Mouse (Mus musculus) neural tube, embryonic 15.5 days (tissue): ENCODE measurements around the gene Hsd17b2. TPM values are rescaled to one million over a fixed set of nuclear protein-coding genes. Genes with fewer than 3 reads are reported as not detected.
A peak's percentile ranks its signal among the peaks of the same experiment; 100 is the strongest.

Source experiments
- ATAC-seq: fragments of 200-750 bp; cut with Nextera tagmentation; 2 replicates; pipeline ENCODE4 v1.8.0; 2017; ENCODE audit warnings: mild to moderate bottlenecking, moderate TSS enrichment, moderate library complexity; ENCODE audit not compliant: low FRiP score
- H3K27ac ChIP-seq: fragments of 300-500 bp; sonication (generic); replicated peaks from 2 replicates; pipeline ENCODE4 v1.5.1; 2015; ENCODE audit warnings: mild to moderate bottlenecking, inconsistent platforms
- H3K27me3 ChIP-seq: fragments of 300-500 bp; sonication (generic); replicated peaks from 2 replicates; pipeline ENCODE4 v1.6.1; 2015; ENCODE audit warnings: inconsistent platforms
- H3K36me3 ChIP-seq: fragments of 300-500 bp; sonication (generic); 2 replicates; pipeline ENCODE4 v1.6.1; 2015; ENCODE audit warnings: inconsistent platforms
- H3K4me1 ChIP-seq: fragments of 300-500 bp; sonication (generic); 2 replicates; pipeline ENCODE4 v1.6.1; 2015; ENCODE audit warnings: inconsistent platforms
- H3K4me2 ChIP-seq: fragments of 300-500 bp; sonication (generic); 2 replicates; pipeline ENCODE4 v1.6.1; 2015; ENCODE audit warnings: inconsistent platforms, mild to moderate bottlenecking, moderate library complexity
- H3K4me3 ChIP-seq: fragments of 300-500 bp; sonication (generic); replicated peaks from 2 replicates; pipeline ENCODE4 v1.5.1; 2015; ENCODE audit warnings: mild to moderate bottlenecking, inconsistent platforms
- H3K9ac ChIP-seq: fragments of 300-500 bp; sonication (generic); replicated peaks from 2 replicates; pipeline ENCODE4 v1.6.1; 2015; ENCODE audit warnings: mild to moderate bottlenecking, inconsistent platforms
- H3K9me3 ChIP-seq: fragments of 300-500 bp; sonication (generic); replicated peaks from 2 replicates; pipeline ENCODE4 v1.6.1; 2016; ENCODE audit warnings: inconsistent platforms
- WGBS: fragments of 180-500 bp; shearing (Covaris S2); methylation state at CpG from one replicate; pipeline ENCODE4 v1.1.7; 2015; ENCODE audit warnings: mixed read lengths; 5-methylcytosine and 5-hydroxymethylcytosine counted together
- polyA plus RNA-seq: library from polyadenylated mRNA; unstranded; fragments of >200 nt; fragmentation: Nextera tagmentation; extraction: Ambion mirVana; gene quantifications from 2 replicates; pipeline ENCODE4 v1.2.1, GENCODE M21; 2015

Gene Hsd17b2
- 0.35 and 2.8 TPM in 2 replicates for polyA plus RNA-seq

DNA sequence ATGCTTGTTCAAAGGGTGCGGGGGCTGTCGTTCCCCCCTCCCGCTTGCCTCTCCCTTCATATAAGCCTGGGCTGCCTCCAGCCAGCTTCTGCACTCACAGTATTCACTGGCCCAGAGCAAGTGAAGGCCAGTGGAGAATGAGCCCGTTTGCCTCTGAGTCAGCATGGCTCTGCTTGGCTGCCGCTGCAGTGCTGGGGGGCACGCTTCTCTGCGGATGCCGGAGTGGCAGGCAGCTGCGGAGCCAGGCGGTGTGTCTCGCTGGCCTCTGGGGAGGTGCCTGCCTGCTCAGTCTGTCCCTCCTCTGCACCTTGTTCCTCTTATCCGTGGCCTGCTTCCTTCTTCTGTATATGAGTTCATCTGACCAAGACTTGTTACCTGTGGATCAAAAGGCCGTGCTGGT lies at the start of gene Hsd17b2:
Gene Hsd17b2 (plus strand): TSS at position 46 of the 400 bp plus-strand sequence.
- Histone ChIP-seq H3K9ac (no peak within 1 kb of the TSS), H3K36me3 (no peaks in the 10 kb centered on the region), H3K4me2 (no peak within 1 kb of the TSS), H3K9me3 (no peaks in the 10 kb centered on the region), H3K4me1 (peaks cover 13% of the 10 kb centered on the region), H3K4me3 (no peak within 1 kb of the TSS), H3K27ac (no peak within 1 kb of the TSS), H3K27me3 (no peaks in the 10 kb centered on the region)
- 47% methylated on average over 13 of the region's 13 CpGs for WGBS
- no peak for ATAC-seq

DNA sequence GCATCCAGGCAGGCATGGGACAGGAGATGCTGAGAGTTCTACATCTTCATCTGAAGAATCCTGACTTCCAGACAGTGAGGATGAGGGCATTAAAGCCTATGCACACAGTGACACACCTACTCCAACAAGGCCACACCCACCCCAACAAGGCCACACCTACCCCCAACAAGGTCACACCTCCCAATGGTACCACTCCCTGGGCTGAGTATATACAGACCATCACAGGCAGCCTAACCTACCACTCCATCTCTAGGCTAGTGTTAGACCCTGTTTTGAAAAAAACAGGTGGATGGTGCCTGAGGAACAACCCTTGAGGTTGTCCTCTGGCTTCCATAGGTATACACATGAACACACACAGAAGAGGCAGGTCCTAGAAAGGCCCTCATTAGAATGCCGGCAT lies 49.4 kb upstream of the Hsd17b2 start:
- 100% methylated on average over 1 of the region's 1 CpGs for WGBS
- Histone ChIP-seq H3K36me3 (no peaks in the 10 kb centered on the region), H3K27me3 (no peaks in the 10 kb centered on the region), H3K9me3 (no peaks in the 10 kb centered on the region), H3K9ac (no peak overlapping the region), H3K4me3 (no peak overlapping the region), H3K27ac (no peak overlapping the region), H3K4me2 (no peak overlapping the region), H3K4me1 (no peaks in the 10 kb centered on the region)
- ATAC-seq = no peak

DNA sequence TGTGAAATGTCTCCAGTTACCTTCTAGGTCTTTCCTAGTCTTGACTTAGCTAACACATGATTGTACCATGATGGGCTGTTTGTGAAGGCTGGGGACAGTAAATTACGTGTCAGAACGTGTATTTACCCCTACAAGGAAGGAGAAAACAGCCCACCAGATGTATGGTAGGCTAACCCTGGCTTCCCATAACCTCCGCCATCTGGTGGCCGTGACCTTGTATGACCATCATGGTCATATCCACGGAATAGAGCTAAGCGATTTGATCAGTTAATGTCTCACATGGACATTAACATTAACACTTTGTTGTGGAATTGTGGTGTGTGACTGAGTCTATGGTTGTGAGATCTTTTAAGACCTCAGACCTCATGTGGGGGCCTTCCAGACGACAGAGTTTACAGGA lies 42.7 kb upstream of the Hsd17b2 start:
- no peak overlapping the region for H3K4me3 ChIP-seq
- WGBS = 74% methylated on average over 7 of the region's 7 CpGs
- H3K9ac ChIP-seq = no peak overlapping the region
- 0 out of 2 replicates have a peak, but pooled peaks cover 4% of the 10 kb centered on the region for H3K36me3 ChIP-seq
- H3K27me3 ChIP-seq = no peaks in the 10 kb centered on the region
- H3K9me3 ChIP-seq = no peaks in the 10 kb centered on the region
- no peak overlapping the region for H3K27ac ChIP-seq
- peaks cover 12% of the 10 kb centered on the region for H3K4me1 ChIP-seq
- ATAC-seq = no peak
- H3K4me2 ChIP-seq = no peak overlapping the region

DNA sequence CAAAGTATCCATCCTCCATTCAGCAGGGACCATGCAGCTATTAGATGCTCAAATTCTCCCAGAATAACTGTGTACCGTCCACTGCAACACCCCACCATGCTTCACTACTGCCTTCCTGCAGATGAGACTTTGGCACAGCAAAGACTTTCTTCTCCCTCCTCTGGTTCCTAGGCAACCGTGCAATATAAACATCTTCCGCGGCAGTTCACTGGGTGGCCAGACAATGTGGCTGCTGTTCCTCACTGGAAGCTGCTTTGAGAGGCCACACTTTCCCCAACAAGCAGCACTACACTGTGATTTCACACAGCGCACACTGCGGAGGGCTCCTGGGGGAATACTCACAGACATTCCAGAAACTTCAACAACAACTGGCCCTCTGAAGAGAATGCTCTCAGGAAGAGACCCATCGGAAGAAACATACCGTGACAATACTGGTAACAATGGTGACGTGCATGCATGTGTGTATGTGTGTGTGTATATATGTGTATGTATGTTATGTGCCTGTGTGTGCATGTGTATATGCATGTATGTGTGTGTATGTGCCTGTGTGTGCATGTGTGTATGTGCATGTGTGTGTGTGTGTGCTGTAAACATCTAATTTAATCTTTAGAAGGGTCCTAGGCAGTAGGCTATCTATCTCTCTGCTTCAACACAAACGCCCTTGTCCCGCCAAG lies 41.2 kb upstream of the Hsd17b2 start:
- H3K4me3 ChIP-seq = no peak overlapping the region
- H3K27ac ChIP-seq = no peak overlapping the region; the same call in 1 of the 2 replicates
- H3K4me1 ChIP-seq = peaks cover 12% of the 10 kb centered on the region
- peak overlapping the region; percentile 37 for H3K4me2 ChIP-seq
- H3K36me3 ChIP-seq = 0 out of 2 replicates have a peak, but pooled peaks cover 4% of the 10 kb centered on the region
- peak; percentile 78 for ATAC-seq
- no peaks in the 10 kb centered on the region for H3K27me3 ChIP-seq
- H3K9ac ChIP-seq = no peak overlapping the region
- WGBS = 18% methylated on average over 11 of the region's 11 CpGs
- H3K9me3 ChIP-seq = no peaks in the 10 kb centered on the region

DNA sequence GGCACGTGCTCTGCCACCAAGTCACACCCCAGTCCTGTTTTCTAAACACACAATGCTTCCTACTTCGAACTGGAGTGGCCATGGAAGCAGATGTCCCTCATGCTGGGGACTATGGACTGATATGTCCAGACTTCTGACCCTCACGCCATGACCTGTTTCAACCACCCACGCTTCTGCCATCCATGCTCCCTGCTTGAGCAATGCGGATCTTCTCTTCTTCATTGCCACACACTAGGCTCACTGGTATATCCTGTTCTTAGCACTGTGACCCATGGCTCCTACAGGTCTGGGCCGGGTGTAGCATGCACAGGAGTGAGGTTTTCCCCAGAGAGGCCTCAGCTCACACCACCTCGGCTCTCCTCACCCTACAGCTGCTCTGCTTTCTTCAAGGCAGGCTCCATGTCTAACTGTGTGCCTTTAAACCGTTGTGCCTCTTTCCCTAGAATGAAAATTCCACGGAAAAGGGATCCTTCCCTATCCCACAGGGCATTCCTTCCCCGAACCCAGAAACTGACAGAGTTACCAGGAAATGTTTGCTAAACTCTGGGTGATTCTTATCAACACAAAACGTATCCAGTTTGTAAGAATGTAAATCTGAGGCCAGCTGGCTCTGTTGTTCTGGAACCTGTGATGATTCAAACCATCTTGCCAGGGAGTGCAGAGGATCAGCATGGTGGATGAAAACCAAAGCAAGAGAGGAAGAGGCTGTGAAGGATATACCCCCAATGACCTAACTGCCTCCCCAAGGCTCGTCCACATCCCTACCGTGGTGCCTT lies 34.2 kb upstream of the Hsd17b2 start:
- no peak overlapping the region for H3K4me2 ChIP-seq
- WGBS = 87% methylated on average over 13 of the region's 13 CpGs
- H3K4me1 ChIP-seq = peaks cover 6% of the 10 kb centered on the region
- H3K27ac ChIP-seq = no peak overlapping the region
- 0 out of 2 replicates have a peak, but pooled peaks cover 4% of the 10 kb centered on the region for H3K36me3 ChIP-seq
- H3K4me3 ChIP-seq = no peak overlapping the region
- H3K9ac ChIP-seq = no peak overlapping the region
- no peaks in the 10 kb centered on the region for H3K27me3 ChIP-seq
- no peak for ATAC-seq
- no peaks in the 10 kb centered on the region for H3K9me3 ChIP-seq

DNA sequence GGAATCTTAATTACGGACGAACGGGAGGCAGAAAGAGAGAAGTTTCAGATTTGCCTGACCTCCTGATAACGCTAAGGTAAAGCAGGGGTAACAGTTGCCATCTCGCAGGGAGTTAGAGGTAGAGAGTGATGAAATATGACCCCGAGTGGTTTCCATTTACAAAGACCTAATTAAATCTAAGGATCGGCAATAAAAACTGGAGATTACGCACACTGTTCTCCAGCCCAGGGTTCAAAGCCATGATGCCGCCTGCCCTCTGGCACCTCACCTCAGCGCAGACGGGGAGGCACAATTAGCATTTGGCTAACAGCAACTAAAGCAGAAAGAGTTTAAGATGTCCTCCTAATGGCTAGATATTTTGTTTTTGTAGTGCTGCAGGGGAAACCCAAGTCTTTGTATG lies 31.2 kb upstream of the Hsd17b2 start:
- WGBS = 10% methylated on average over 11 of the region's 11 CpGs
- H3K9ac ChIP-seq = no peak overlapping the region

DNA sequence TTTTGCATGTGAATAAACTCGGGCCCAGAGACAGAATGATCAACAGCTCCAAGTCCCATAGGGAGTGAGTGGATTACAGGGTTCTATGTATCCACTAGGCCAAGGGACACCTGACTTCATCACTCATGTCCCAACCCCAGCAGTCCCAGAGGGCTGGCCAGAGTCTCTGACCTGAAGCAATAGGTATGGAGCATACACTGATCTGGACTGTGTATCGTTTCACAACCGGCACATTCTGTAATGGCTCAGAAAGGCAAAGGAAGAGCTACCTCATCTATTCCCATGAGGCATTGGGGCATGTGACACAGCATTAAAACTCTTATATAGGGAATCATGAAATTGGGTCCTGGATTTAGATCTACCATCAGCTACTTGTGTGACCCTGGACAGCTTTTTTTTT lies 29.1 kb upstream of the Hsd17b2 start:
- peaks cover 15% of the 10 kb centered on the region for H3K4me1 ChIP-seq
- no peaks in the 10 kb centered on the region for H3K36me3 ChIP-seq
- 66% methylated on average over 3 of the region's 3 CpGs for WGBS
- no peaks in the 10 kb centered on the region for H3K27me3 ChIP-seq
- no peaks in the 10 kb centered on the region for H3K9me3 ChIP-seq
- H3K4me3 ChIP-seq = no peak overlapping the region
- no peak overlapping the region for H3K27ac ChIP-seq
- no peak for ATAC-seq
- no peak overlapping the region for H3K9ac ChIP-seq
- no peak overlapping the region for H3K4me2 ChIP-seq

More for the DNA sequence above, 31.2 kb upstream of the Hsd17b2 start:
- H3K4me1 ChIP-seq = peaks cover 15% of the 10 kb centered on the region
- no peak overlapping the region for H3K27ac ChIP-seq
- no peak for ATAC-seq
- H3K4me2 ChIP-seq = no peak overlapping the region; the same call in 1 of the 2 replicates
- H3K9me3 ChIP-seq = no peaks in the 10 kb centered on the region
- H3K36me3 ChIP-seq = no peaks in the 10 kb centered on the region
- no peaks in the 10 kb centered on the region for H3K27me3 ChIP-seq
- no peak overlapping the region for H3K4me3 ChIP-seq

DNA sequence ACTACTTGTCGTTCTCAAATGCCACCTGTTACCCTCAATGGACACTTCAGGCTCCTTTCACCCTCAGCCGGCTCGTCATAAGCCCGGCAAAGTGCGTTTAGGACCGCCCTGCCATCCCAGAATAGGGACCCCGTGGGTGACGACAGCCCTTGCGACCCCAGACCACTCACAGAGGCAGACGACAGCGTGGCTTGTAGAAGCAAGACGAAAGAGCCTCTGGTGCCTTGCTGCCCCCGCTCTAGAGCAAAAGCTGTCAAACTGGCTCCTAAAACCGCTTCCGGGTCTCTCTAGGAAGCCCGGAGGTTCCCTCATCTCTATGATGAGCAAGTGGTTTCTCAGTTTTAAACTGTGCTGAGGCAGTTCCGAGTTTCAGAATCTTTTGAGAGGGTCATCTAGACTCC lies 28.3 kb upstream of the Hsd17b2 start, which contains the start of gene Sdr42e1:
Gene Sdr42e1 (minus strand): TSS at position 260 of the 401 bp plus-strand sequence.
- Histone ChIP-seq H3K27ac (no peak within 1 kb of the TSS), H3K36me3 (no peaks in the 10 kb centered on the region), H3K4me2 (peak within 1 kb of the TSS; percentile 88), H3K9me3 (no peaks in the 10 kb centered on the region), H3K9ac (peak within 1 kb of the TSS; percentile 42), H3K4me3 (peak within 1 kb of the TSS; percentile 54), H3K27me3 (no peaks in the 10 kb centered on the region), H3K4me1 (peaks cover 15% of the 10 kb centered on the region)
- no peak for ATAC-seq
- 12% methylated on average over 17 of the region's 17 CpGs for WGBS

DNA sequence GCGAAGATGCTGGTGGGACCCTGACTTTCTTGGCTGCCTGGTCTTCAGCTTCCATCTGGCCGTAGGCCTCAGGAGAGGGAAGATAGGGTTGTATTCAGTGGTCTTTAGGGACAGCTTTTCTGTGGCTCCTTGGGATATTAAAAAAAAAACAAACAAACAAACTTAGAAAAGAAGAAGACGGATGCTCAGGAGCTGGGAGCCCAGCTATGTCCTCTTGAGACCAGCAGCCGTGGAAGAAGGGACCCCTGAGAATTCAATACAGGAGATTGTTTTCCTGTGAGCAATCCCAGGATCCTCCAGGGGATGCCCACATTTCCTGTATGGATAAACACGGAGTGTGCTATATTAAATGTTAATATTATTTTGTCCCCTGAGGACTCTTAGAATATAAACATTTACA lies 26.5 kb upstream of the Hsd17b2 start:
- no peaks in the 10 kb centered on the region for H3K27me3 ChIP-seq
- no peak overlapping the region for H3K4me2 ChIP-seq
- no peak for ATAC-seq

DNA sequence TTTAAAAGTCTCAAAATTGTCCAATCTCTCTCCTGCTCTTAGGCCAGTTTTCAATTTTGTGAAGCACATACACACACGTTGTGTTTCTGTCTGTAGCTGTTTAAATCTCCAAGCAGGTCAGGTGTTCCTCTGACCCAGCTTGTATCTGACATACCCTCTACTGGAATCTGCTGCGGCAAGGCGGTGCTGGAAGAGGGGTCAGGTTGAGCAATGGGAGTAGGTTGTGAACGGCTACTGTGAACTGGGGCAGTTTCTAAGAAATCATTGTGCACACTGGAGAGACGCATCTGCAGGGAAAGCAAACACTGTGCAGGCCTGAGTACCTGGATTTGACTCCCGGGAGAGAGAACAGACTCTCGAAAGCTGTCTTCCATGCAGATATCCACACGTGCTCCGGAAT lies 25.2 kb upstream of the Hsd17b2 start:
- no peaks in the 10 kb centered on the region for H3K36me3 ChIP-seq
- H3K4me2 ChIP-seq = no peak overlapping the region
- WGBS = 86% methylated on average over 9 of the region's 9 CpGs

More for the DNA sequence above, 26.5 kb upstream of the Hsd17b2 start:
- H3K36me3 ChIP-seq = no peaks in the 10 kb centered on the region
- no peak overlapping the region for H3K9ac ChIP-seq
- H3K27ac ChIP-seq = no peak overlapping the region
- H3K4me3 ChIP-seq = no peak overlapping the region
- 67% methylated on average over 5 of the region's 5 CpGs for WGBS
- H3K4me1 ChIP-seq = peaks cover 14% of the 10 kb centered on the region
- H3K9me3 ChIP-seq = no peaks in the 10 kb centered on the region

DNA sequence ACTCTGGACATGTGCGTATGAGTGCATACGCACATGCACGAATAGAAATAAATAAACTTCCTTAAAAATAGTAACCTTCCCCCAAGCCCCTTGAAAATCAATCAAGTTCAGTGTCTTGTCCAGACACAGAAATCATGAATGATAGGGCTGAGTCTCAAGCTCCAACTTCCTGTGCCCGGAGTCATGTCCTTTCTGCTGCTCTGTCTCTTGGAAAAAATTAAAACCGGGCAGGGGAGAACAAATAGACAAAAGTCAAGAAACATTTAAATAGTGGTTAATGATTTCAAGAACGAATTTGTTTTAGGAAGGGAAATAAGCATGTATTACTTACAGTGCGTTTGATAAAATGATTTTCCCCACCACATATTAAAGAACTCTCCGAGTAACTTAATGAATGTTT lies 24.7 kb upstream of the Hsd17b2 start:
- H3K9ac ChIP-seq = no peak overlapping the region
- no peak for ATAC-seq
- no peak overlapping the region for H3K4me3 ChIP-seq
- H3K27ac ChIP-seq = no peak overlapping the region
- H3K4me1 ChIP-seq = peaks cover 9% of the 10 kb centered on the region; the same call in 1 of the 2 replicates
- no peaks in the 10 kb centered on the region for H3K9me3 ChIP-seq
- 69% methylated on average over 8 of the region's 8 CpGs for WGBS
- no peaks in the 10 kb centered on the region for H3K36me3 ChIP-seq
- H3K27me3 ChIP-seq = 0 out of 2 replicates have a peak, but pooled peaks cover 2% of the 10 kb centered on the region
- H3K4me2 ChIP-seq = no peak overlapping the region

More for the DNA sequence above, 25.2 kb upstream of the Hsd17b2 start:
- Histone ChIP-seq H3K9me3 (no peaks in the 10 kb centered on the region), H3K4me1 (peaks cover 9% of the 10 kb centered on the region; the same call in 1 of the 2 replicates), H3K4me3 (no peak overlapping the region), H3K9ac (no peak overlapping the region), H3K27me3 (no peaks in the 10 kb centered on the region), H3K27ac (no peak overlapping the region)
- no peak for ATAC-seq

DNA sequence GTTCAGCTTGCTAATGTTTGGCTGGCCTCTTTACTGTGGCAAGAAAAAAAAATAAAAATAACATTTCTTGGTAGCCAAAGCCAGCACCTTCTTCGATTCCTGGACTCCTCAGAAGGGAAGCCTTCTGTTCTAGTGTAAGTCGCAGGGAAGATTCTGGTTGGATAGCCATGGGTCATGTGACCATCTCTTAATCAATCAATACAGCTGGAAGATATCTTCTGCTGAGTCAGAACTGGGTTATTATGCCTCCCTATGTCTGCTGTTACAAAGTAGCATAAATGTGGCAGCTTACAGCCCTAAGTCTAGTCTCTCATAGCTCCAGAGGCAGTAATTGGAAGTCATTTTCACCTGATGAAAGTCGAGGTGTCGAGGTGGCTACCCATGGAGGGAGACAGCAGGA lies 23.1 kb upstream of the Hsd17b2 start:
- WGBS = 85% methylated on average over 4 of the region's 4 CpGs
- H3K9ac ChIP-seq = no peak overlapping the region

More for the DNA sequence above, 23.1 kb upstream of the Hsd17b2 start:
- Histone ChIP-seq H3K36me3 (no peaks in the 10 kb centered on the region), H3K4me2 (no peak overlapping the region), H3K27ac (no peak overlapping the region), H3K9me3 (no peaks in the 10 kb centered on the region), H3K4me3 (no peak overlapping the region), H3K27me3 (0 out of 2 replicates have a peak, but pooled peaks cover 2% of the 10 kb centered on the region), H3K4me1 (peaks cover 1% of the 10 kb centered on the region; the same call in 1 of the 2 replicates)
- no peak for ATAC-seq
